8 mouse cellular contexts compared by ENCODE assay signal in the genomic region with DNA sequence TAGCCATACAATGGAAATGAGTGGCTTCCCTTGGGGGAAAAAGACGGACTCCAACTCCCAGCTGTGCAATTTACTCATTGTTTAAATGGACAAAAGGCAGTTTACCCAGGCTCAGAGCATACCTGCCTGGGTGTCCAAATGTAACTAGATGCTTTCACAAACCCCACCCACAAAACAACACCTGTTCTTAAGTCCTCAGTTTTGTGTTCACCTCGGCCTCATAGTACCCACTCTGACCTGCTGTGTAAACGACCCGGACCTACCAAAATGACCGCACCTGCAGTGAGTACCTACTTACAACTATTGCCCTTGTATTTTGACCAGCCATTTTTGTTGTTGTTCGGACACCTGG. TPM values are rescaled to one million over a fixed set of nuclear protein-coding genes. Genes with fewer than 3 reads are reported as not detected.
DNase-seq lines count a peak whose midpoint lies in the region; ATAC-seq and TF ChIP-seq lines count a peak whose summit lies in the region.

No protein-coding gene starts in this region.

- 71% methylated on average over 6 of the region's 6 CpGs for WGBS in heart, embryonic 13.5 days
- WGBS in hindbrain, embryonic 15.5 days: 69% methylated on average over 6 of the region's 6 CpGs
- WGBS in midbrain, embryonic 14.5 days: 65% methylated on average over 6 of the region's 6 CpGs

- TF ChIP-seq CTCF in cortical plate, adult 2 months (IDR thresholded peaks at IDR 0.05; ENCODE audit: extremely low read depth, insufficient read depth, low read length): no peak

- peak overlapping the region; percentile 64 for H3K4me3 ChIP-seq in heart, embryonic 13.5 days
- peak overlapping the region; percentile 30; the same call in 1 of the 2 replicates for H3K4me3 ChIP-seq in cortical plate, adult 2 months (ENCODE audit: insufficient read depth, low read length)
- peak overlapping the region; percentile 39 for H3K4me3 ChIP-seq in hindbrain, embryonic 15.5 days
- H3K4me3 ChIP-seq in midbrain, embryonic 14.5 days (replicated peaks; ENCODE audit: low read depth, low read length): peak overlapping the region; percentile 41

- peak overlapping the region; percentile 74 for H3K4me2 ChIP-seq in heart, embryonic 13.5 days
- peak overlapping the region; percentile 68 for H3K4me2 ChIP-seq in hindbrain, embryonic 15.5 days
- peak overlapping the region; percentile 84 for H3K4me2 ChIP-seq in midbrain, embryonic 14.5 days (ENCODE audit: low read length)

- H3K36me3 ChIP-seq in heart, embryonic 13.5 days: peaks cover 19% of the 10 kb centered on the region
- no peaks in the 10 kb centered on the region for H3K36me3 ChIP-seq in hindbrain, embryonic 15.5 days
- no peaks in the 10 kb centered on the region for H3K36me3 ChIP-seq in midbrain, embryonic 14.5 days (ENCODE audit: control insufficient read depth, insufficient read depth, low read length)

- peak overlapping the region; percentile 90 for H3K27ac ChIP-seq in heart, embryonic 13.5 days (replicated peaks)
- H3K27ac ChIP-seq in cortical plate, adult 2 months (ENCODE audit: insufficient read depth, low read length): no peak overlapping the region
- H3K27ac ChIP-seq in hindbrain, embryonic 15.5 days (replicated peaks): peak overlapping the region; percentile 45; the same call in 1 of the 2 replicates
- H3K27ac ChIP-seq in midbrain, embryonic 14.5 days (replicated peaks; ENCODE audit: low read depth, low read length): no peak overlapping the region

- H3K9me3 ChIP-seq in heart, embryonic 13.5 days: peaks cover 7% of the 10 kb centered on the region; the same call in 1 of the 2 replicates
- H3K9me3 ChIP-seq in hindbrain, embryonic 15.5 days: no peaks in the 10 kb centered on the region
- H3K9me3 ChIP-seq in midbrain, embryonic 14.5 days (ENCODE audit: control insufficient read depth, low read length): no peaks in the 10 kb centered on the region

- DNase-seq in heart, postnatal 10 days: no peak
- no peak for DNase-seq in midbrain, embryonic 14.5 days
- no peak for DNase-seq in layer of hippocampus, postnatal 10 days (ENCODE audit: low spot score in 2 of 2)
- DNase-seq in adrenal gland, adult 2 months: no peak
- DNase-seq in adrenal gland, adult 18-20 months (ENCODE audit: low spot score in 2 of 2): no peak

- H3K27me3 ChIP-seq in heart, embryonic 13.5 days (replicated peaks): no peaks in the 10 kb centered on the region
- peaks cover 6% of the 10 kb centered on the region; the same call in 1 of the 2 replicates for H3K27me3 ChIP-seq in hindbrain, embryonic 15.5 days
- no peaks in the 10 kb centered on the region for H3K27me3 ChIP-seq in midbrain, embryonic 14.5 days (ENCODE audit: control insufficient read depth, insufficient read depth, low read length)

- ATAC-seq in heart, embryonic 13.5 days (ENCODE audit: extremely low read depth, insufficient number of reproducible peaks, low FRiP score, low TSS enrichment): no peak
- no peak for ATAC-seq in hindbrain, embryonic 15.5 days (ENCODE audit: low FRiP score, low read depth)
- ATAC-seq in midbrain, embryonic 14.5 days (ENCODE audit: low FRiP score, low TSS enrichment): no peak

- H3K9ac ChIP-seq in heart, embryonic 13.5 days: peak overlapping the region; percentile 88
- H3K9ac ChIP-seq in hindbrain, embryonic 15.5 days: no peak overlapping the region
- H3K9ac ChIP-seq in midbrain, embryonic 14.5 days (replicated peaks; ENCODE audit: low read length): peak overlapping the region; percentile 52; the same call in 1 of the 2 replicates

- peaks cover 52% of the 10 kb centered on the region for H3K4me1 ChIP-seq in heart, embryonic 13.5 days
- H3K4me1 ChIP-seq in cortical plate, adult 2 months (ENCODE audit: control insufficient read depth, insufficient read depth, low read length): no peaks in the 10 kb centered on the region
- H3K4me1 ChIP-seq in hindbrain, embryonic 15.5 days (replicated peaks): peaks cover 35% of the 10 kb centered on the region
- peaks cover 26% of the 10 kb centered on the region for H3K4me1 ChIP-seq in midbrain, embryonic 14.5 days (ENCODE audit: control insufficient read depth, insufficient read depth, low read length)

- TF ChIP-seq POLR2A in cortical plate, adult 2 months (IDR thresholded peaks at IDR 0.05; ENCODE audit: extremely low read depth, insufficient read depth, low read length): no peak

- intact Hi-C loops in heart, postnatal 10 days (cut with DNase I): loop anchor here (2.0 to 5.0 kb wide), 2 partner anchors 66 to 201 kb away; no protein-coding TSS in a partner anchor

RNA-seq across cellular contexts. Expression of a gene that starts 3.0 kb away (rescaled TPM):
- polyA plus RNA-seq in heart, embryonic 13.5 days (2015; fragmentation: Nextera tagmentation; extraction: Ambion mirVana): 34.3 and 39.5 TPM in 2 replicates
- total RNA-seq in heart, postnatal 10 days (2021): 10 to 100 TPM; 42.5 to 57.0 TPM
- polyA plus RNA-seq in cortical plate, adult 2 months (2012; rRNA removed): 4.3 and 5.0 TPM in 2 replicates
- 12.6 and 14.1 TPM in 2 replicates for polyA plus RNA-seq in hindbrain, embryonic 15.5 days (2015; fragmentation: Nextera tagmentation; extraction: Ambion mirVana)
- 9.7 and 10.4 TPM in 2 replicates for polyA plus RNA-seq in midbrain, embryonic 14.5 days (2014; fragmentation: Nextera tagmentation; extraction: Ambion mirVana)
- 10 to 100 TPM; 18.5 to 19.9 TPM for total RNA-seq in layer of hippocampus, postnatal 10 days (2021)
- total RNA-seq in adrenal gland, adult 2 months (2021): 10 to 100 TPM; 39.0 to 46.4 TPM
- 23.7 and 31.9 TPM in 2 replicates for polyA plus RNA-seq in adrenal gland, adult 2 months (2012; rRNA removed)
- total RNA-seq in adrenal gland, adult 18-20 months (2021): 10 to 100 TPM; 11.5 to 34.9 TPM

Comparison
In these comparisons a context has a peak if more than half of its experiments do, and no peak if none do; other contexts are left out.
1. H3K27ac ChIP-seq: peak in heart, embryonic 13.5 days (single experiment) and hindbrain, embryonic 15.5 days (single experiment); none in cortical plate, adult 2 months (single experiment) and midbrain, embryonic 14.5 days (single experiment).
2. Peak in every context shown above with its lines, with median percentiles within 50 percentile points of each other: H3K4me2 ChIP-seq and H3K4me3 ChIP-seq.